Mouse (Mus musculus): ENCODE results near the gene Tex26.

GRCm38 (mm10) chr5:149409502-149409901 lies 30.0 kb upstream of the Tex26 start:
- TF ChIP-seq GATA1 (IDR thresholded peaks at IDR 0.05; ENCODE audit: borderline replicate concordance, low read length) (no peak), FLI1 (IDR thresholded peaks at IDR 0.05; ENCODE audit: low read length) (no peak)

Measured in megakaryocyte, embryonic 14.5 days (primary cell).